In the genomic region with DNA sequence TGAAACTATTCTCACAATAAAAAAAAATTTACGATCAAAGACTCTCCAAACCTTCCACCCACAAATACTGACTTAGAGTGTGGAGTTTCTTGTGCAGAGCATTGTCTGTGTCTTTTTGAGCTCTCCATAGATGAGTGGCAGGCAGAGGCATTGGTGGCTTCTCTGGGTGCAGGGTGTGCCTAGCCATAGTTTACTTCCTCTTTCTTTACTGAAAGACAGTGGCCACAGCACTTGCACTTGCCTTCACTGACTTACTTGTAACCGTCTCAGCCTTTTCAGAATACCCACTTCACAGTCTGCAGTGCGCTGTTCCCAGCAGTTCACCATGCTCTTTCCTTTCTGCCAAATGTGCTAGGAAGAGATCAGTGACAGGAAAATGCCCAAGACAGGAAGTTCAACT, we compare ENCODE assay signal across 21 mouse cellular contexts.
DNase-seq lines count a peak whose midpoint lies in the region; ATAC-seq and TF ChIP-seq lines count a peak whose summit lies in the region.
"Had no signal": no experiment of that assay in that cellular context is flagged by ENCODE, and none has a peak within 500 bp of the region (broad histone marks: within the 10 kb centered on the region; RNA-seq: fewer than 3 reads in every experiment).

No protein-coding gene starts in this region.

- no peak overlapping the region for H3K4me2 ChIP-seq in lung, embryonic 14.5 days
- H3K4me2 ChIP-seq in lung, postnatal 0 days (replicated peaks; ENCODE audit: low read depth, low read length): no peak overlapping the region
- no peak overlapping the region for H3K4me2 ChIP-seq in limb, embryonic 11.5 days (ENCODE audit: low read depth, severe bottlenecking)
- H3K4me2 ChIP-seq: embryonic facial prominence, embryonic 12.5 days; hindbrain, embryonic 12.5 days; liver, embryonic 13.5 days; midbrain, embryonic 13.5 days; stomach, embryonic 15.5 days had no signal

- no peak for TF ChIP-seq EP300 in lung, postnatal 0 days (IDR thresholded peaks at IDR 0.05)
- TF ChIP-seq EP300 in MEL (IDR thresholded peaks at IDR 0.05; ENCODE audit: low read depth in 1 of 2, low read length in 2 of 2): no peak

- no peak overlapping the region for H3K27ac ChIP-seq in lung, embryonic 14.5 days (ENCODE audit: low read depth)
- H3K27ac ChIP-seq in lung, postnatal 0 days (ENCODE audit: low read length): no peak overlapping the region
- no peak overlapping the region for H3K27ac ChIP-seq in MEL (ENCODE audit: control insufficient read depth, low read depth, low read length)
- no peak overlapping the region for H3K27ac ChIP-seq in limb, embryonic 11.5 days (replicated peaks; ENCODE audit: low read depth, low read length)
- no peak overlapping the region for H3K27ac ChIP-seq in left cerebral cortex, adult 2 months
- H3K27ac ChIP-seq: embryonic facial prominence, embryonic 12.5 days; hindbrain, embryonic 12.5 days; layer of hippocampus, adult 2 months; liver, embryonic 13.5 days; midbrain, embryonic 13.5 days; stomach, embryonic 15.5 days had no signal

- no peak for TF ChIP-seq RAD21 in MEL (IDR thresholded peaks at IDR 0.05; ENCODE audit: low read depth, low read length)

- H3K4me3 ChIP-seq in lung, embryonic 14.5 days (ENCODE audit: low read depth, low read length): no peak overlapping the region
- H3K4me3 ChIP-seq in lung, postnatal 0 days (ENCODE audit: low read depth, low read length): no peak overlapping the region
- no peak overlapping the region for H3K4me3 ChIP-seq in MEL (ENCODE audit: control insufficient read depth in 1 of 2, insufficient read depth in 1 of 2, low read depth in 2 of 2, low read length in 2 of 2)
- no peak overlapping the region for H3K4me3 ChIP-seq in limb, embryonic 11.5 days (ENCODE audit: low read depth, low read length)
- H3K4me3 ChIP-seq in left cerebral cortex, adult 2 months: no peak overlapping the region
- H3K4me3 ChIP-seq: embryonic facial prominence, embryonic 12.5 days; hindbrain, embryonic 12.5 days; layer of hippocampus, adult 2 months; liver, embryonic 13.5 days; midbrain, embryonic 13.5 days; stomach, embryonic 15.5 days had no signal

- H3K9ac ChIP-seq in lung, embryonic 14.5 days: no peak overlapping the region
- H3K9ac ChIP-seq in lung, postnatal 0 days (replicated peaks; ENCODE audit: low read depth): no peak overlapping the region
- H3K9ac ChIP-seq in MEL (ENCODE audit: control insufficient read depth, low read depth, low read length, poor library complexity, severe bottlenecking): no peak overlapping the region
- H3K9ac ChIP-seq in limb, embryonic 11.5 days (ENCODE audit: low read length): no peak overlapping the region
- H3K9ac ChIP-seq: embryonic facial prominence, embryonic 12.5 days; forebrain, postnatal 0 days; hindbrain, embryonic 12.5 days; liver, embryonic 13.5 days; midbrain, embryonic 13.5 days; stomach, embryonic 15.5 days had no signal

- 78% methylated on average over 3 of the region's 3 CpGs for WGBS in lung, embryonic 14.5 days
- WGBS in lung, postnatal 0 days: 76% methylated on average over 3 of the region's 3 CpGs
- 42% methylated on average over 3 of the region's 3 CpGs for WGBS in limb, embryonic 11.5 days

- no peak for TF ChIP-seq POLR2A in MEL (IDR thresholded peaks at IDR 0.05; ENCODE audit: control insufficient read depth in 1 of 2, insufficient read depth in 1 of 2, low read depth in 1 of 2, low read length in 2 of 2, poor library complexity in 1 of 2)

- ATAC-seq in lung, embryonic 14.5 days (ENCODE audit: insufficient read depth): no peak
- ATAC-seq in lung, postnatal 0 days: no peak
- ATAC-seq in limb, embryonic 11.5 days (ENCODE audit: insufficient number of reproducible peaks, low FRiP score, low TSS enrichment, low read depth): no peak
- 0 out of 2 replicates have a peak, but pooled peaks have one; percentile 31 for ATAC-seq in monocyte, adult 5-6 weeks (replicated peaks; ENCODE audit: insufficient number of reproducible peaks, low FRiP score, low TSS enrichment, poor library complexity, severe bottlenecking)
- ATAC-seq: forebrain, postnatal 0 days; intestine, embryonic 16.5 days; midbrain, embryonic 13.5 days had no signal

- H3K9me3 ChIP-seq in lung, embryonic 14.5 days (ENCODE audit: low read depth, low read length): no peaks in the 10 kb centered on the region
- no peaks in the 10 kb centered on the region for H3K9me3 ChIP-seq in lung, postnatal 0 days (ENCODE audit: low read length)
- H3K9me3 ChIP-seq in MEL (replicated peaks; ENCODE audit: insufficient read depth, low read length): no peaks in the 10 kb centered on the region
- no peaks in the 10 kb centered on the region for H3K9me3 ChIP-seq in limb, embryonic 11.5 days (ENCODE audit: control insufficient read depth, low read length)
- H3K9me3 ChIP-seq: embryonic facial prominence, embryonic 12.5 days; hindbrain, embryonic 12.5 days; liver, embryonic 13.5 days; midbrain, embryonic 13.5 days; stomach, embryonic 15.5 days had no signal

- no peak for TF ChIP-seq CTCF in lung, embryonic 14.5 days (IDR thresholded peaks at IDR 0.05; ENCODE audit: low read depth)
- no peak for TF ChIP-seq CTCF in lung, postnatal 0 days (IDR thresholded peaks at IDR 0.05)
- no peak for TF ChIP-seq CTCF in MEL (IDR thresholded peaks at IDR 0.05 in 2 of 3, conservative IDR thresholded peaks at IDR 0.05 in 1 of 3; ENCODE audit: control insufficient read depth in 1 of 3, insufficient read depth in 1 of 3, low read depth in 2 of 3, low read length in 3 of 3, poor library complexity in 1 of 3, severe bottlenecking in 1 of 3)
- no peak for TF ChIP-seq CTCF in left cerebral cortex, adult 2 months (IDR thresholded peaks at IDR 0.05)

- intact Hi-C loops in left cerebral cortex, adult 2 months (cut with DNase I): no loop called here

- H3K27me3 ChIP-seq in lung, embryonic 14.5 days (ENCODE audit: insufficient read depth, low read length): no peaks in the 10 kb centered on the region
- H3K27me3 ChIP-seq in lung, postnatal 0 days (replicated peaks; ENCODE audit: insufficient read depth, low read length): no peaks in the 10 kb centered on the region
- H3K27me3 ChIP-seq in MEL (ENCODE audit: control insufficient read depth in 1 of 2, insufficient read depth in 2 of 2, low read length in 2 of 2): no peaks in the 10 kb centered on the region
- no peaks in the 10 kb centered on the region for H3K27me3 ChIP-seq in limb, embryonic 11.5 days (ENCODE audit: control insufficient read depth, insufficient read depth, low read length)
- H3K27me3 ChIP-seq: embryonic facial prominence, embryonic 12.5 days; hindbrain, embryonic 12.5 days; liver, embryonic 13.5 days; midbrain, embryonic 13.5 days; stomach, embryonic 15.5 days had no signal

- DNase-seq in lung, embryonic 14.5 days: peak; percentile 4
- no peak for DNase-seq in lung, postnatal 0 days (ENCODE audit: low spot score)
- DNase-seq in MEL (ENCODE audit: low read depth, low spot score): peak; percentile 51
- DNase-seq in limb, embryonic 11.5 days (ENCODE audit: low spot score): peak; percentile 42
- no peak for DNase-seq in right cerebral cortex, postnatal 14 days
- no peak for DNase-seq in left cerebral cortex, adult 2 months (ENCODE audit: extremely low spot score in 1 of 2, low spot score in 2 of 2)
- DNase-seq in adrenal gland, postnatal 25 days: no peak
- DNase-seq: adrenal gland, adult 2 months; cerebellum, adult 11-12 months; forebrain, postnatal 0 days; gastrocnemius, postnatal 10 days; liver, embryonic 13.5 days; retina, postnatal 1 day; thymus, postnatal 14 days had no signal

- H3K79me2 ChIP-seq in MEL (ENCODE audit: control insufficient read depth, insufficient read depth, low read length, poor library complexity): no peaks in the 10 kb centered on the region

- no peaks in the 10 kb centered on the region for H3K36me3 ChIP-seq in lung, embryonic 14.5 days (ENCODE audit: insufficient read depth)
- H3K36me3 ChIP-seq in lung, postnatal 0 days (ENCODE audit: insufficient read depth, low read length): no peaks in the 10 kb centered on the region
- H3K36me3 ChIP-seq in MEL (ENCODE audit: control insufficient read depth in 1 of 2, insufficient read depth in 2 of 2, low read length in 2 of 2): no peaks in the 10 kb centered on the region
- H3K36me3 ChIP-seq in limb, embryonic 11.5 days (ENCODE audit: control insufficient read depth, insufficient read depth, low read length): no peaks in the 10 kb centered on the region
- H3K36me3 ChIP-seq: embryonic facial prominence, embryonic 12.5 days; hindbrain, embryonic 12.5 days; liver, embryonic 13.5 days; midbrain, embryonic 13.5 days; stomach, embryonic 15.5 days had no signal

- no peaks in the 10 kb centered on the region for H3K4me1 ChIP-seq in lung, embryonic 14.5 days (ENCODE audit: insufficient read depth)
- no peaks in the 10 kb centered on the region for H3K4me1 ChIP-seq in lung, postnatal 0 days (ENCODE audit: insufficient read depth, low read depth, low read length)
- H3K4me1 ChIP-seq in MEL (ENCODE audit: control insufficient read depth in 1 of 2, insufficient read depth in 2 of 2, low read length in 2 of 2): no peaks in the 10 kb centered on the region
- peaks cover 11% of the 10 kb centered on the region; the same call in 1 of the 2 replicates for H3K4me1 ChIP-seq in limb, embryonic 11.5 days (ENCODE audit: control insufficient read depth, insufficient read depth, low read length)
- H3K4me1 ChIP-seq: embryonic facial prominence, embryonic 12.5 days; hindbrain, embryonic 12.5 days; liver, embryonic 13.5 days; midbrain, embryonic 13.5 days; stomach, embryonic 15.5 days had no signal

TF ChIP-seq in MEL, 35 proteins besides CTCF, POLR2A, EP300 and RAD21:
- TF ChIP-seq E2F4 (IDR thresholded peaks at IDR 0.05; ENCODE audit: borderline replicate concordance, low read depth, low read length) (no peak), ZNF384 (IDR thresholded peaks at IDR 0.05; ENCODE audit: low read depth, low read length) (no peak), GATA1 (IDR thresholded peaks at IDR 0.05; ENCODE audit: low read depth, low read length) (no peak), ELF1 (IDR thresholded peaks at IDR 0.05; ENCODE audit: low read depth, low read length) (no peak), TAL1 (IDR thresholded peaks at IDR 0.05; ENCODE audit: low read length) (no peak), TBP (IDR thresholded peaks at IDR 0.05; ENCODE audit: low read depth, low read length) (no peak)

Comparison
In these comparisons a context has a peak if more than half of its experiments do, and no peak if none do; other contexts are left out.
1. DNase-seq: peak in lung, embryonic 14.5 days (single experiment), MEL (single experiment) and limb, embryonic 11.5 days (single experiment); none in lung, postnatal 0 days (single experiment), right cerebral cortex, postnatal 14 days (single experiment), left cerebral cortex, adult 2 months (0 of 2) and adrenal gland, postnatal 25 days (single experiment).